Mouse (Mus musculus) ovary, adult 18-20 months (tissue): Measurements from ENCODE around the gene Hnrnpa3.

Experiments used
- DNase-seq: peaks from one replicate; pipeline ENCODE4 v3.0.0; 2022; ENCODE audit warnings: low spot score, mixed read lengths

Hnrnpa3 gene

DNA sequence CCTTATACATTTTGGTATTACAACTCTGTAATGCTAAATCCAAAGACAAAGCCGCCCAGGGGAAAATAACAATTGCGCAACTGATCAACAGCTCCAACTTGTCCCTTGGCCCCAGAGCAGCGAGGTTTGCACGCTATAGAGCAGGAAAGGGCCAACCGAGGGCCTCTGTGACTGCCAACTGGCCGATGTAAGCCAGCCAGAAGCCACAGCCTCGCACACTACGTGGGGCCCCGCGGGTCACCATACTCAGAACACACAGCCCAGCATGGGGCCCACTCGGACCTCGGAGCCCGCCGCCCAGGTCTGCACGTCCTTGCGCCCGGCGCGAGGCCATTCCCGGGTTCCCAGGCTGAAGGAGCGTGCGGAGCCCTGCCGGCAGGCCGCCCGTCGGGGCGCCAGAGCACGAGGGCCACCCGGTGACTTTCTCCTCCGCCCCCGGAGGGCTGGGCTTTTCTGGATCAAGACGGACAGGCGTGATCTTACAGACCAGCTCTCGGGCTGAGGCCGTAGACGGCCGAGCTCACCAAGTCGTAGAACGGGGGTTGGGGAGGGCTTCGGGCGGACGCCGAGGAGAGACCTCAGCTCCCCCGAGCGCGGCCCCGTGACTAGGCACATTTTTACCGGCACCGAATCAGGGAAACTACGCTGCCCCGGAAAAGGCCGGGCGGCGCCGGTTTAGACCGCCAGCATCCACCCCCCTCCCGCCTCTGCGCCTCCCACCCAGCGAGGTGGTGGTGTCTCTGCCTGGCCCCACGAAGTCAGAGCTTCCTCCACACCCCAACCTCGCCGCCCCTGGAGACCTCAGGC lies 44.5 kb downstream of the Hnrnpa3 start:
- DNase-seq = peak; percentile 87

GRCm38 (mm10) chr2:75704234-75705161 lies 45.4 kb downstream of the Hnrnpa3 start, which contains the start of gene Nfe2l2:
TSS of gene Nfe2l2 (minus strand) at chr2:75704641.
- DNase-seq = peak; percentile 100

GRCm38 (mm10) chr2:75705162-75705752 lies 46.2 kb downstream of the Hnrnpa3 start:
- DNase-seq = no peak

DNA sequence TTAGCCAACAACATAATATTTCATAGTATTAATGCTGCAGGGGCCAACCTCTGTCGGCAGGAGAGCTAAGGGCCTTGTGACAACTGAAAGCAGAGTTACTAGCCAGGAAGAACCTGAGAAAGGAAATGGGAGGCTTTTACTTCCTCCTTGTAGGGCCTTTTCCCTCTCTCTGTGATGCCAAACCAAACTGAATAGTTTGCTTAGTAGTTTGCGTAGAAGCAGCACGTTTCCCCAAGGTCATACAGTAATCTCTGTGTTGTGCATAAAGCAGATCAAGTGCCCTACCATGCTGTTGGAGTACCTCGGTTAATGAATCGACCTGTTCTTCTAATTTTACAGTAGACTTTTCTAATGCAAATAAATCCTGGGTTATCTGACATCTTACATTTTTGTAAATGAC lies 47.4 kb downstream of the Hnrnpa3 start:
- no peak for DNase-seq

DNA sequence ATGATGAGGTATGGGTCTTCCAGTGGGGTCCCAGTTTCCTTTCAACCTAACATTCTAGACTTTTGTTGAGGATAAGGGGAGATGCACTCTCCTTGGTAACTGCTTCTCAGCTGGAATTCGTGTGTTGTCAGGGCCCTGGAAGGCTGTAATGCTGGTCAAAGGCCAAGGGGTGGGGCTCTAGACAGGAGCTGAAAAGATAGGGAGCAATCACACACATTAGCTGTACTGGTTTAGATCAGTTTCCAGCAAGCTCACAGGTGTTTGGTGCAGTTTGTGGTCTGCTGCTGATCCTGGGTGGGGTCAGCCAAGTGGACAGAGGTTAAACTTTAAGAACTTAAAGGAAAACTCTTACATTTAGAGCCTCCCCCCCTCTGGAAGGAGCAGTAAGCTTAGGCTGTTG lies 48.4 kb downstream of the Hnrnpa3 start:
- DNase-seq = no peak

- DNase-seq = no peak
These were observed 54.0 kb downstream of the Hnrnpa3 start for GRCm38 (mm10) chr2:75713083-75713482.

DNA sequence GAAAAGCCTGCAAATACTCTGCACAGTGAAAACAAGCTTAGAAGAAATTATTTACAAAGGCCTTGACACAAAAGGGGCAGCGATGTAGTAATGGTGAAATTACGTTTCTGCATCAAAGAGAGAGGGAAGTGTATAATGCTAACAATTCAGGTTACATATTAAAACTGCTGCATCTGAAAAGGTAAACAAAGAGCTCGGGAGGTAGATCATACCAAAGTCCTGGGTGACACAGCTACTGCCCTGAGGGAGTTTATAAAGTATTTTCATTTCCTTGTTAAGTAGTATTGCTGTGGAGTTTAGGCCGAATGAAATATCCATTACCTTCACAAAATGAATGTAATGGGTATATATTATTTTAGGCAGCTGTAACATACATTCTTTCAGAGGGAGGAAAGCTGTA lies 55.7 kb downstream of the Hnrnpa3 start:
- no peak for DNase-seq

- DNase-seq = no peak
These were observed 57.3 kb downstream of the Hnrnpa3 start for GRCm38 (mm10) chr2:75716046-75717016.
